Mouse (Mus musculus) lung, adult 2 months (tissue): ENCODE results near the gene Ppp1r13l.

Experiments used
- CTCF ChIP-seq: fragments of 200-500 bp; IDR thresholded peaks from 2 replicates; pipeline ENCODE4 v1.5.1; 2011; ENCODE audit warnings: mild to moderate bottlenecking, low read length, control low read depth; ENCODE audit not compliant: insufficient read depth
- POLR2A ChIP-seq: fragments of 200-500 bp; IDR thresholded peaks from 2 replicates; pipeline ENCODE4 v1.6.1; 2011; ENCODE audit warnings: low read depth, mild to moderate bottlenecking, control low read depth, low read length, borderline replicate concordance; ENCODE audit errors: extremely low read depth

DNA sequence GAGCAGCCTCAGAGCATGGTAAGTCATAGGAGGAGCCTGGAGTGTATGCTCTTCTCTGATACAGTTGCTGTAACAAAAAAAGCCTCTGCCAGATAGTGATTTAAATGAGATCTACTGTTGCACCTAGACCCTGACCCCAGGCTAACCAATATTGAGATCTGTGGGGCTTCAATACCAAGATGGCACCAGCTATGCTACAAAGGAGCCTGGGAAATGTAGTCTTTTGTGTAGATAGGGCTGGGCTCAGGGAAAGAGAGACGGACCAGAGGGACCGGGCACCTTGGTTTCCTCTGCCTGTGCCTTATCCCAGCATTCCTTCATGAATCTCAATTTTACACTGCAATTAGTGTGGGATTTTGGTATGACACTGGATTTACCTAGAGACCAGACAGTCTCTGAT is 13.8 kb downstream of the Ppp1r13l start:
- TF ChIP-seq CTCF = no peak
- TF ChIP-seq POLR2A = no peak
